Mouse (Mus musculus) cerebellum, adult 2 months (tissue): ENCODE results near the gene Gm15217.

Source experiments
- CTCF ChIP-seq: fragments of 200-500 bp; IDR thresholded peaks from 2 replicates; pipeline ENCODE4 v1.5.1; 2011; ENCODE audit warnings: low read depth, mild to moderate bottlenecking, control low read depth, low read length, moderate library complexity, borderline replicate concordance; ENCODE audit not compliant: insufficient read depth
- POLR2A ChIP-seq: fragments of 200-500 bp; IDR thresholded peaks from 2 replicates; pipeline ENCODE4 v1.6.1; 2011; ENCODE audit warnings: low read length, control low read depth, borderline replicate concordance; ENCODE audit not compliant: insufficient read depth

- no peak for TF ChIP-seq POLR2A
- TF ChIP-seq CTCF = no peak
Observed at GRCm38 (mm10) chr14:46387821-46388481, 8.7 kb downstream of the Gm15217 start.
